Mouse (Mus musculus) macrophage (primary cell): Measurements from ENCODE around the gene Apoc4. TPM values are rescaled to one million over a fixed set of nuclear protein-coding genes. Genes with fewer than 3 reads are reported as not detected.

Source experiments
- H3K27ac ChIP-seq: fragments of 350-480 bp; formaldehyde crosslinking; 2 replicates; pipeline ENCODE4 v1.9.0; 2021
- H3K36me3 ChIP-seq: fragments of 350-480 bp; formaldehyde crosslinking; 2 replicates; pipeline ENCODE4 v1.9.0; 2021; ENCODE audit errors: inconsistent target
- H3K4me3 ChIP-seq: fragments of 350-480 bp; formaldehyde crosslinking; 2 replicates; pipeline ENCODE4 v1.9.0; 2021; ENCODE audit errors: inconsistent target
- H3K79me2 ChIP-seq: fragments of 350-480 bp; formaldehyde crosslinking; 2 replicates; pipeline ENCODE4 v1.9.0; 2021; ENCODE audit errors: inconsistent target
- WGBS: methylation state at CpG from one replicate; pipeline ENCODE4 v1.1.7; 2026; ENCODE audit warnings: inconsistent platforms; ENCODE audit not compliant: missing documents; 5-methylcytosine and 5-hydroxymethylcytosine counted together
- polyA plus RNA-seq: library from polyadenylated mRNA; stranded (reverse); fragments of 250-400 nt; gene quantifications from 3 replicates; pipeline ENCODE4 v1.2.4, GENCODE M21; 2018; ENCODE audit warnings: inconsistent platforms

Apoc4 gene
- polyA plus RNA-seq, 1 experiment from 2014 or later = not detected

- peaks cover 68% of the 10 kb centered on the region for H3K36me3 ChIP-seq
- H3K27ac ChIP-seq = no peak overlapping the region
- H3K4me3 ChIP-seq = no peak overlapping the region
- WGBS = 91% methylated on average over 11 of the region's 11 CpGs
- no peaks in the 10 kb centered on the region for H3K79me2 ChIP-seq
These were observed 46.0 kb downstream of the Apoc4 start for GRCm38 (mm10) chr7:19635074-19635827.

GRCm38 (mm10) chr7:19634591-19634990, 46.7 kb downstream of the Apoc4 start:
- 86% methylated on average over 2 of the region's 2 CpGs for WGBS
- H3K79me2 ChIP-seq = no peaks in the 10 kb centered on the region

DNA sequence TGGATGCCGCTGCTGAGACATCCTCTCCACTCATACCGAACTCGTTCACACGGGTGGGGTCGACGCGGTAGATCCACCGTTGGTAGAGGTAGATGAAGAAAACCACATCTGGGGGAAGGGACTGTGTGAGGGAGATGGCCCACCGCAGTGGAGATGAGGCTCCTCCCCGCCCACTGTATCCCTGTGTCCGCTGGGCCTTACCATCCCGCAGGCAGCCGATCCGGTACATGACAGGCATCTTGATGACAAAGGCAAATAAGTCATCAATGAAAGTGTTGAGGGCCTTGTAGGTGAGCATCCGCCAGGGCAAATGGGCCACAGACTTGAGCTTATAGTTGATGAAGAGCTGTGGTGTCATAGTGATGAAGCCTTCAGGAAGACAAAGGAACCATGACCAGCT, 47.4 kb downstream of the Apoc4 start:
- Histone ChIP-seq H3K27ac (no peak overlapping the region), H3K36me3 (peaks cover 54% of the 10 kb centered on the region)
- 93% methylated on average over 14 of the region's 15 CpGs for WGBS

More at GRCm38 (mm10) chr7:19634591-19634990, 46.7 kb downstream of the Apoc4 start:
- Histone ChIP-seq H3K4me3 (no peak overlapping the region), H3K27ac (no peak overlapping the region), H3K36me3 (peaks cover 61% of the 10 kb centered on the region)

DNA sequence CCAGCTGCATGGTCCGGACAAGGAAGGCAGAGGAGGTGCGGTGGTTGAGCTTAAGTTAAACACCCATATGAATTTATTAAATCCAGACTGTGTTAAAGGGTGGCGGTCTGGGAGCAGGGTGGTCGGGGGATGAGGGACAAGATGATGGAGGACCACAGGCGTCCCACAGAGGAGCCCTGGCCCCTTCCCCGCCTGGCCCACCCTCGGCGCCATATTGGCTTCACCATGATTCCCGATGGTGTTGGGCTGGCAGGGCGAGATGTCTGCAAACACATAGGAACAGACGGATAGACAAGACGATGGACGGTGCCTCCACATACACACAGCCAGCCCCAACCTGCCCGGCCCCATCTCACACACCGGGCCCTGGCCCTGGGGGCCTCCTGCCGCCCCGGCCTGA, 48.1 kb downstream of the Apoc4 start:
- Histone ChIP-seq H3K79me2 (no peaks in the 10 kb centered on the region; the same call in 1 of the 2 replicates), H3K4me3 (no peak overlapping the region), H3K27ac (no peak overlapping the region), H3K36me3 (peaks cover 47% of the 10 kb centered on the region)
- WGBS = 96% methylated on average over 16 of the region's 17 CpGs

More for the DNA sequence above, 47.4 kb downstream of the Apoc4 start:
- Histone ChIP-seq H3K79me2 (no peaks in the 10 kb centered on the region), H3K4me3 (no peak overlapping the region)

DNA sequence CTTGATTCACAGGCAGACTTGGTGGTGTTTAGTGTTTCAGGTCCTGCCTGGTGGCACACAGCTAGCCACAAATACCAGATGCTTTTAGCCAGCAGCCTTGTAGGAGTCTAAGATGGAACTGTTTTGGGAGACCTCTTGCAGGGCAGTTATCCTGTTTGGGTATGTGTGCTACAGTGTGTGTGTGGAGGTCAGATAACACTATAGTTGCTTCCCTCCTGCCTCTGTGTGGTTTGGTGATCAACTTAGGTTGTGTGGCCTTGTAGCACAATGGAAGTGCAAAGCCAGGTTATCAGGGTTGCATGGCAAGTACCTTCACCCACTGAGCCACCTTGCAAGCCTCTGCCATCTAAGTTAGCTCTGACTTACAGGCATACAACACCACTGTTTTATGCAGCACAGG, 48.6 kb downstream of the Apoc4 start:
- Histone ChIP-seq H3K36me3 (peaks cover 42% of the 10 kb centered on the region), H3K4me3 (no peak overlapping the region), H3K27ac (no peak overlapping the region), H3K79me2 (peaks cover 2% of the 10 kb centered on the region; the same call in 1 of the 2 replicates)

DNA sequence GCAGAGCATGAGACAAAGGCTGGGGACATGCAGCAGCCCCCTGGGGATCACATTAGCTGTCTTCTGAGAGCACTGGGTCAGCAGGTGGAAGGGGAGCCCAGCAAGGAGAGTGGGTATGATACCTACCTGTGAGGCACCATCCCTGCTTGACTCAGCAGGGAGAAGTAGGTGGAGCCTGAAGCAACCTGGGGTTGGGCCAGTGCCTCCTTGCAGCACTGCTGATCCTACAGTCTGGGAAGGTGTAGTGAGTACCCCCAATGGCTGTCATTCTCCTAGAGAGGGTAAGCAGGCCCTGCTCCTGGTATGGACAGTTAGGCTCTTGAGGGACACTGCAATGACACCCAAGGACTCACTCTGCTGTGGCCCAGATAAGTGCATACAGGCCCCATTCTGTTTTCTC, 49.0 kb downstream of the Apoc4 start:
- Histone ChIP-seq H3K27ac (no peak overlapping the region), H3K79me2 (peaks cover 4% of the 10 kb centered on the region; the same call in 1 of the 2 replicates), H3K36me3 (peaks cover 38% of the 10 kb centered on the region), H3K4me3 (no peak overlapping the region)

DNA sequence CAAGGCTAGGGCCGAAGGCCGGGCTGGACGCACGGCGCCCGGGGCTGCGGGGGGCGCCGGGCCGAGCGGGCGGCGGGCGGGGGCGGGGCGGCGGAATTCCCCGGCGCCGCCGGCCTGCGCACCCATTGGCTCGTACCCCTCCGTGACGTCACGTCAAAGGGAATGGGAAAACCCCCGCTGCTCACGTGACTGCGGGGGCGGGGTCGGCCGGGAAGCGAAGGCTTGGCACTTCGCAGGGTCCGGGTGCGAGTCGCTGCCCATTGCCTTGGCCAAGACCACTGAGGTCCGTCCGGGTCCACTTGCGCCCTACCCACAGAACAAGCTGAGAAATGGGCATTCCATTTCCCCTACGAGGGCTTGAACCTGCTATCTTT, 51.9 kb downstream of the Apoc4 start, which contains the start of gene Relb:
TSS of gene Relb (minus strand) at position 78 of the 374 bp plus-strand sequence.
- Histone ChIP-seq H3K79me2 (peaks cover 4% of the 10 kb centered on the region; the same call in 1 of the 2 replicates), H3K4me3 (peak within 1 kb of the TSS; percentile 42), H3K27ac (peak within 1 kb of the TSS; percentile 52), H3K36me3 (peaks cover 14% of the 10 kb centered on the region)
- 1% methylated on average over 24 of the region's 41 CpGs for WGBS

DNA sequence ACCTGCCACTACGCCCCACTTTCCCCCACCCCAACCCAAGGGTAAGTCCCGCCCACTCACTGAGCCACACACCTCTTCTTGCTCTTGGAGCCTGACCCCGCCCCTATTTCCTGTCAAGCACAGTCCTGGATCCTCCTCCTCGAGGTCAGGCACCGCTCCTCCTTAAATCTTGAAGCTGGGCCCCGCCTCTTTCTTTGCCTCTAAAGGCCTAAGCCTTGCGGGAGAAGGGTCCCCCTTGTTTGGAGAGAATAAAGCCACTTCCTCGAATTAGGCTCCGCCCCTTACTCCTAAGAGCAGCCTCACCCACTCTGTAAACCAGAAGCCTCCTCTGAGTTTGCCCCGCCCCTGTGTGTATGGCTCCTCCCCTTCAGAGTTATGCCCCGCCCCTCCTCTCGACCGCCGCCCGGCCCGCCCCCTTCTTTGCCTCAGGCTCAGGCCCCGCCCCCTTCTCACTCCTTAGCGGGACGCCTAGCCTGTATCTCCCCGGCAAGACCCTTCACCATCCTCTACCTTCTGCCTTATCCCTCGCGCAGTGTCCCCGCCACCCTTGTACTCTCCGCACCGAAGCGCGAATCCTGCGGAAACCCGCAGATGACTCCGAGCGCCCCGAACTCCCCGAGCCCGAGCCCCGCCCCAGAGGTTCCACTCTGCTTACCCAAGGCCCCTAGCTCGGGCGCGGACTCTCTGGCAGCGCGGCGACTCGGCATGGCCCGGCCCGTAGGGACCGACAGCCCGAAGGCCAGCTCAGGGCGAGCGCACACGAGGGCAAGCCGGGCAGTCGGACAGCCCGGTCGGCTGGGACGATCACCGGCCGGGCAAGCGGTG, 52.5 kb downstream of the Apoc4 start:
- 2% methylated on average over 47 of the region's 57 CpGs for WGBS
- H3K36me3 ChIP-seq = peaks cover 14% of the 10 kb centered on the region; the same call in 1 of the 2 replicates
- H3K4me3 ChIP-seq = peak overlapping the region; percentile 42
- peak overlapping the region; percentile 52 for H3K27ac ChIP-seq
- peaks cover 4% of the 10 kb centered on the region; the same call in 1 of the 2 replicates for H3K79me2 ChIP-seq

GRCm38 (mm10) chr7:19628192-19628535, 53.1 kb downstream of the Apoc4 start:
- 8% methylated on average over 17 of the region's 17 CpGs for WGBS
- H3K4me3 ChIP-seq = peak overlapping the region; percentile 42
- peak overlapping the region; percentile 52 for H3K27ac ChIP-seq
- peaks cover 4% of the 10 kb centered on the region; the same call in 1 of the 2 replicates for H3K79me2 ChIP-seq
- peaks cover 17% of the 10 kb centered on the region; the same call in 1 of the 2 replicates for H3K36me3 ChIP-seq

Other genes with a start within 250 kb of the Apoc4 start
- gene Mark4, start 222.7 kb downstream of the Apoc4 start, polyA plus RNA-seq = 13.7 to 20.2 TPM (median 14.9 TPM) in 3 replicates
- gene Exoc3l2, start 218.1 kb downstream of the Apoc4 start, polyA plus RNA-seq = 0.07 TPM in 1 of 3 replicates, not detected in the others
- 5.7 to 9.3 TPM (median 6.9 TPM) in 3 replicates for gene Bloc1s3, start 173.1 kb downstream of the Apoc4 start, polyA plus RNA-seq
- 9.4 to 41.1 TPM (median 33.5 TPM) in 3 replicates for gene Trappc6a, start 173.1 kb downstream of the Apoc4 start, polyA plus RNA-seq
- gene Nkpd1, start 163.6 kb downstream of the Apoc4 start, polyA plus RNA-seq = not detected in 3 replicates
- gene Ppp1r37, start 118.4 kb downstream of the Apoc4 start, polyA plus RNA-seq = 21.4 to 34.9 TPM (median 23.9 TPM) in 3 replicates
- 0.16 to 0.24 TPM in 2 of 3 replicates, not detected in the other for gene Zfp296, start 104.2 kb downstream of the Apoc4 start, polyA plus RNA-seq
- gene Gemin7, start 103.9 kb downstream of the Apoc4 start, polyA plus RNA-seq = 16.9 to 46.6 TPM (median 40.7 TPM) in 3 replicates
- 14.0 to 24.9 TPM (median 16.3 TPM) in 3 replicates for gene Clasrp, start 77.0 kb downstream of the Apoc4 start, polyA plus RNA-seq
- 11.3 to 29.9 TPM (median 15.3 TPM) in 3 replicates for gene Relb, start 52.0 kb downstream of the Apoc4 start, polyA plus RNA-seq
- 90.5 to 113 TPM (median 108 TPM) in 3 replicates for gene Clptm1, start 16.4 kb downstream of the Apoc4 start, polyA plus RNA-seq
- 31.8 to 82.7 TPM (median 33.3 TPM) in 3 replicates for gene Apoc2, start 3.5 kb downstream of the Apoc4 start, polyA plus RNA-seq
- not detected in 3 replicates for gene Gm44805, start 56 bp downstream of the Apoc4 start, polyA plus RNA-seq
- gene Apoc1, start 11.2 kb upstream of the Apoc4 start, polyA plus RNA-seq = 4.3 to 4.7 TPM (median 4.4 TPM) in 3 replicates
- 11,661 to 20,761 TPM (median 14,221 TPM) in 3 replicates for gene Apoe, start 17.7 kb upstream of the Apoc4 start, polyA plus RNA-seq
- gene Tomm40, start 34.0 kb upstream of the Apoc4 start, polyA plus RNA-seq = 17.8 to 74.1 TPM (median 32.1 TPM) in 3 replicates
- gene Nectin2, start 69.0 kb upstream of the Apoc4 start, polyA plus RNA-seq = 5.2 to 7.5 TPM (median 5.9 TPM) in 3 replicates
- gene Bcam, start 89.5 kb upstream of the Apoc4 start, polyA plus RNA-seq = 0.12 to 0.15 TPM (median 0.14 TPM) in 3 replicates
- not detected in 3 replicates for gene Cblc, start 115.3 kb upstream of the Apoc4 start, polyA plus RNA-seq
- gene Bcl3, start 141.3 kb upstream of the Apoc4 start, polyA plus RNA-seq = 11.2 to 30.9 TPM (median 23.0 TPM) in 3 replicates
- gene Gm19345, start 170.5 kb upstream of the Apoc4 start, polyA plus RNA-seq = not detected in 3 replicates
- 0.18 to 0.82 TPM (median 0.22 TPM) in 3 replicates for gene Ceacam16, start 179.8 kb upstream of the Apoc4 start, polyA plus RNA-seq
- gene Ceacam19, start 206.5 kb upstream of the Apoc4 start, polyA plus RNA-seq = 0.23 TPM in 2 of 3 replicates, not detected in the other
- gene Pvr, start 239.7 kb upstream of the Apoc4 start, polyA plus RNA-seq = 13.0 to 22.9 TPM (median 22.5 TPM) in 3 replicates